Mouse (Mus musculus): Measurements from ENCODE around the gene Ovol3. TPM values are rescaled to one million over a fixed set of nuclear protein-coding genes. Genes with fewer than 3 reads are reported as not detected.

Gene Ovol3
- total RNA-seq, 2 experiments from 2014 or later: 0.12 to 0.32 TPM

GRCm38 (mm10) chr7:30194884-30195283, 40.6 kb downstream of the Ovol3 start:
- peak; percentile 80 for ATAC-seq (replicated peaks; ENCODE audit: poor library complexity)

GRCm38 (mm10) chr7:30194101-30194831, 41.3 kb downstream of the Ovol3 start:
- peak; percentile 25 for ATAC-seq (replicated peaks; ENCODE audit: poor library complexity)

DNA sequence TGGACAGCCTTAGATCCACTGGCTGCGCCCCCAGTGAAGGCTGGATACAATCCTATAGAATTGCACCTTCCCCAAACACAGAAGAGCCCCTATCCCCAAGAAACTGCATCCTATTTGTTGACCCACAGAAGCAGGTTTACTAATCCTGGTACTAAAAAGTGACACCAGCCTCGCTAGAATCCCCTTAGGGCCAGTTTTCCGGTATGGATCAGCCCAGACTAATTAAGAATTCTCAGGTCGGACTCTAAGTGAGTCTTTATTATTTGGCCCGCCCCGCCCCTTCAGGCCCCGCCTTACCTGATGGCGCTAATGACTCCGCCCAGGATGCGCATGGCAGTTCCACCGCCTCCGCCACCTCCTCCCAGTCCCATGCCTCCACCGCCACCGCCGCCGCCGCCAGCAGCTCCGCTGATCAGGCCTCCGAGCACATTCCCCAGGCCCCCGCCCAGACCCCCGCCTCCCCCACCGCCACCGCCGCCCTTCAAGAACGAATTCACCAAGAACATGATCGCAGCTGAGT, 41.9 kb downstream of the Ovol3 start:
- peak; percentile 77 for ATAC-seq (replicated peaks; ENCODE audit: poor library complexity)

- no peak for ATAC-seq (replicated peaks; ENCODE audit: poor library complexity)
These were observed 42.5 kb downstream of the Ovol3 start for GRCm38 (mm10) chr7:30193013-30193412.

DNA sequence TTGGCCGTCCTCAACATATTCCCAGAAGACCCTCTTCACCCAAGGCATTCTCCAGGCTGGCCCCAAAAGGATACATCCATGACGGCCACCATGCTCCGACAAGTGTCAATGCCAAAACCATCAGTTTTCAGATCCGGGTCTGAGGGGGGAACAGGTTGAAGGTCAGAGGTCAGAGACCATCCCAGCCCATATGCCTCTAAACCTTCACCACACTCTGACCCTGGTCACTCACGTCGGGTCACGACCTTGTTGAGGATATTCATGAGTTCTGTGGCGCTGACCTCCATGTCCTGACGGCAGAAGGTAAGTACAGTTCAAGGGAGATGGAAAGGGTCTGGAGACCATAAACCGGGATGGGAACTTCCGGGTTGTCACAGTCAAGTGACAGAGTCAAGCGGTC, 43.4 kb downstream of the Ovol3 start:
- ATAC-seq (replicated peaks; ENCODE audit: poor library complexity): no peak

DNA sequence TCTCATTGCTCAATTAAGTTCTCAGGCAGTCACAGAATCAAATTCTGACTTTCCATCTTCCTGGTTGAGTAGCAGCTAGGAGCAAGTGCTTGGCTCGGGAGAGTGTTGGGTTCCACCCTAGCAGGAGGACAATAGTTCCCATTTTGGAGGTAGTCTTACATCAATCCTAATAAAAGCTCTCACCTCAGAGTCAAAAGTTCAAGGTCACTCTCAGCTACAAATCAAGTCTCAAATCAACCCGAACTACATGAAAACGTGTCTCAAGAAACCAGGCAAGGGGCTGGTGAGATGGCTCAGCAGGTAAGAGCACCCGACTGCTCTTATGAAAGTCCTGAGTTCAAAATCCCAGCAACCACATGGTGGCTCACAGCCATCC, 46.4 kb downstream of the Ovol3 start:
- no peak for ATAC-seq (replicated peaks; ENCODE audit: poor library complexity)

GRCm38 (mm10) chr7:30188344-30189115, 47.0 kb downstream of the Ovol3 start:
- no peak for ATAC-seq (replicated peaks; ENCODE audit: poor library complexity)

DNA sequence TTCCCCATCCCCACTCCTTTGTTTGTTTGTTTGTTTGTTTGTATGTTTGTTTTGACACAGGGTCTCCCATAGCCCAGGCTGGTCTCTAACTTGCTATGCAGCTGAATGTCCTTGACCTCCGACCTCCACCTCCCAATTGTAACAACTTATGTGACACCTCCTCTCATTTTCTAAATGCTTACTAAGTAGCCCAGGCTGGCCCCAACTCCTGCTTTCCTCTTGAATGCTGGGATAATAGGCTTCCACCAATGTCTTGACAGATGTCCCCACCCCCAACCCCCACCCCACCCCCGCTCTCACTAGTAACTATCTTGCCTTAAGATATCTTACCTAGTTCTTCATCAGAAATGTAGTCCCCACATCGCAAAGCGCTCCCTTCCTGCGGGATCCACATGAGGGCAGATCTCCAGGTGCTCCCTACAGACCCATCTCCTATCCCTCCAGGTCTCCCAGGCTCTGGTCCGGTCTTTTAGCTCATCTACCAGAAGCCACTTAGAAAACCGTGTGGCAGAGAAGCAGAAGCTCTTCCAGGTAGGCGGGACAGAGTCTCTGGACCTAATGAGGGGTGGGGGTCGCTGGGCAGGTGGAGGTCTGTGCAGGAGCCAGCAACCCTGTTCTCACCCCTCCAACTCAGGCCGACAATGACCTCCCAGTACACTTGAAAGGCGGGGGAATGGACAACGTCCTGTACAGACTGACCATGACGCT, 50.7 kb downstream of the Ovol3 start:
- no peak for ATAC-seq (replicated peaks; ENCODE audit: poor library complexity)

DNA sequence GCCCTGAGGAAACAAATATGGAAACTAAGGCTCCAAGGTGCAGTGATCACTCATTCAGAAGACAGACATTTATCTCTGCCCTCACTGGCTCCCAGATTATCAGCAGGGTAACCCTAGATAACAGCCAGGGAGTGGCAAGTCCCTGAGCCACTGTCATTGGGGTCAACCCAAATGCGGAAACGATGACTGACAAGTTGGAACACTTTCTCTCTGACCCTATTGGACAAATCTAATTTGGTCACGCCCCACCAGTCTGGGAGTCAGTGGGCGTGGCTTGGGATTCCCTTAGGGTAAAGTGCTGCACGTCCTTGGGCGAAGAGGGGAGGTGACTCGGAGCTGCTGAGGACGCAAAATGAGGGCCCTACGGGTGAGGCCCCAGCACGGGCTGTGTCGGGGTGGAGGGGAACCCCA, 51.6 kb downstream of the Ovol3 start, which contains the start of gene Cox7a1:
Gene Cox7a1 (plus strand): TSS at position 266 of the 411 bp plus-strand sequence.
- peak; percentile 95 for ATAC-seq (replicated peaks; ENCODE audit: poor library complexity)

Other genes with a start within 250 kb of the Ovol3 start
- gene Zfp14, start 184.3 kb downstream of the Ovol3 start, total RNA-seq (2015): 1.1 and 1.8 TPM in 2 replicates
- gene Zfp14, start 184.3 kb downstream of the Ovol3 start, total RNA-seq (2017): 1.2 and 2.1 TPM in 2 replicates
- gene Zfp82, start 162.8 kb downstream of the Ovol3 start, total RNA-seq (2015): 4.4 and 4.9 TPM in 2 replicates
- 3.4 and 4.9 TPM in 2 replicates for gene Zfp82, start 162.8 kb downstream of the Ovol3 start, total RNA-seq (2017)
- gene Gm26920, start 145.3 kb downstream of the Ovol3 start, total RNA-seq (2015): not detected in 2 replicates
- not detected in 2 replicates for gene Gm26920, start 145.3 kb downstream of the Ovol3 start, total RNA-seq (2017)
- 9.2 and 11.8 TPM in 2 replicates for gene Zfp566, start 145.2 kb downstream of the Ovol3 start, total RNA-seq (2015)
- gene Zfp566, start 145.2 kb downstream of the Ovol3 start, total RNA-seq (2017): 4.2 and 5.5 TPM in 2 replicates
- 33.1 and 34.6 TPM in 2 replicates for gene Zfp260, start 140.9 kb downstream of the Ovol3 start, total RNA-seq (2015)
- gene Zfp260, start 140.9 kb downstream of the Ovol3 start, total RNA-seq (2017): 26.4 and 35.4 TPM in 2 replicates
- gene Zfp382, start 113.8 kb downstream of the Ovol3 start, total RNA-seq (2015): 2.7 and 4.2 TPM in 2 replicates
- 7.1 and 8.2 TPM in 2 replicates for gene Zfp382, start 113.8 kb downstream of the Ovol3 start, total RNA-seq (2017)
- gene Zfp146, start 66.0 kb downstream of the Ovol3 start, total RNA-seq (2015): 62.2 and 64.3 TPM in 2 replicates
- gene Zfp146, start 66.0 kb downstream of the Ovol3 start, total RNA-seq (2017): 88.0 and 101 TPM in 2 replicates
- gene Cox7a1, start 51.6 kb downstream of the Ovol3 start, total RNA-seq (2015): 0.98 TPM in 1 of 2 replicates, not detected in the other
- gene Cox7a1, start 51.6 kb downstream of the Ovol3 start, total RNA-seq (2017): 3.3 and 7.0 TPM in 2 replicates
- 319 and 322 TPM in 2 replicates for gene Capns1, start 36.9 kb downstream of the Ovol3 start, total RNA-seq (2015)
- gene Capns1, start 36.9 kb downstream of the Ovol3 start, total RNA-seq (2017): 165 and 206 TPM in 2 replicates
- gene Polr2i, start 3.8 kb downstream of the Ovol3 start, total RNA-seq (2015): 75.7 and 78.4 TPM in 2 replicates
- gene Polr2i, start 3.8 kb downstream of the Ovol3 start, total RNA-seq (2017): 60.6 and 69.9 TPM in 2 replicates
- 95.9 and 112 TPM in 2 replicates for gene Tbcb, start 3.5 kb downstream of the Ovol3 start, total RNA-seq (2015)
- 27.6 and 37.1 TPM in 2 replicates for gene Tbcb, start 3.5 kb downstream of the Ovol3 start, total RNA-seq (2017)
- 0.39 TPM in 1 of 2 replicates, not detected in the other for gene Thap8, start 44.4 kb upstream of the Ovol3 start, total RNA-seq (2015)
- 0.33 and 0.34 TPM in 2 replicates for gene Thap8, start 44.4 kb upstream of the Ovol3 start, total RNA-seq (2017)
- gene Wdr62, start 44.7 kb upstream of the Ovol3 start, total RNA-seq (2015): 14.7 and 22.8 TPM in 2 replicates
- 7.8 and 11.5 TPM in 2 replicates for gene Wdr62, start 44.7 kb upstream of the Ovol3 start, total RNA-seq (2017)
- gene Clip3, start 56.0 kb upstream of the Ovol3 start, total RNA-seq (2015): not detected in 2 replicates
- gene Clip3, start 56.0 kb upstream of the Ovol3 start, total RNA-seq (2017): not detected in 2 replicates
- gene Alkbh6, start 73.0 kb upstream of the Ovol3 start, total RNA-seq (2015): 17.8 and 21.9 TPM in 2 replicates
- gene Alkbh6, start 73.0 kb upstream of the Ovol3 start, total RNA-seq (2017): 34.2 and 41.8 TPM in 2 replicates
- gene Syne4, start 79.1 kb upstream of the Ovol3 start, total RNA-seq (2015): 0.24 and 0.25 TPM in 2 replicates
- gene Syne4, start 79.1 kb upstream of the Ovol3 start, total RNA-seq (2017): 2.0 TPM in 1 of 2 replicates, not detected in the other
- 0.47 TPM in 1 of 2 replicates, not detected in the other for gene E130208F15Rik, start 86.0 kb upstream of the Ovol3 start, total RNA-seq (2015)
- gene E130208F15Rik, start 86.0 kb upstream of the Ovol3 start, total RNA-seq (2017): 1.6 and 2.0 TPM in 2 replicates
- 7.6 and 9.0 TPM in 2 replicates for gene Sdhaf1, start 88.2 kb upstream of the Ovol3 start, total RNA-seq (2015)
- gene Sdhaf1, start 88.2 kb upstream of the Ovol3 start, total RNA-seq (2017): 10.5 and 11.7 TPM in 2 replicates
- gene Lrfn3, start 127.0 kb upstream of the Ovol3 start, total RNA-seq (2015): not detected in 2 replicates
- not detected in 2 replicates for gene Lrfn3, start 127.0 kb upstream of the Ovol3 start, total RNA-seq (2017)
- gene Tyrobp, start 178.0 kb upstream of the Ovol3 start, total RNA-seq (2015): 406 and 473 TPM in 2 replicates
- 229 and 322 TPM in 2 replicates for gene Tyrobp, start 178.0 kb upstream of the Ovol3 start, total RNA-seq (2017)
- 28.1 and 30.3 TPM in 2 replicates for gene Hcst, start 184.1 kb upstream of the Ovol3 start, total RNA-seq (2015)
- gene Hcst, start 184.1 kb upstream of the Ovol3 start, total RNA-seq (2017): 10.0 and 12.7 TPM in 2 replicates
- gene Nfkbid, start 186.0 kb upstream of the Ovol3 start, total RNA-seq (2015): 14.1 and 24.0 TPM in 2 replicates
- 5.3 and 13.7 TPM in 2 replicates for gene Nfkbid, start 186.0 kb upstream of the Ovol3 start, total RNA-seq (2017)
- not detected in 2 replicates for gene Aplp1, start 209.8 kb upstream of the Ovol3 start, total RNA-seq (2015)
- not detected in 2 replicates for gene Aplp1, start 209.8 kb upstream of the Ovol3 start, total RNA-seq (2017)
- gene Kirrel2, start 222.0 kb upstream of the Ovol3 start, total RNA-seq (2015): not detected in 2 replicates
- not detected in 2 replicates for gene Kirrel2, start 222.0 kb upstream of the Ovol3 start, total RNA-seq (2017)
- 0.27 TPM in 1 of 2 replicates, not detected in the other for gene Nphs1, start 222.6 kb upstream of the Ovol3 start, total RNA-seq (2015)
- 0.58 and 0.95 TPM in 2 replicates for gene Nphs1, start 222.6 kb upstream of the Ovol3 start, total RNA-seq (2017)